In genomic region chr12:35533748-35534113, GRCm38 (mm10) we compare ENCODE assay signal across 9 mouse cellular contexts. TPM values are rescaled to one million over a fixed set of nuclear protein-coding genes. Genes with fewer than 3 reads are reported as not detected.
A peak's percentile ranks its signal among the peaks of the same experiment; 100 is the strongest.
DNase-seq lines count a peak whose midpoint lies in the region; ATAC-seq and TF ChIP-seq lines count a peak whose summit lies in the region.
"Had no signal": no experiment of that assay in that cellular context is flagged by ENCODE, and none has a peak within 500 bp of the region (broad histone marks: within the 10 kb centered on the region; RNA-seq: fewer than 3 reads in every experiment).

No protein-coding gene starts in this region.

- H3K9ac ChIP-seq in heart, embryonic 15.5 days = peak overlapping the region; percentile 73; the same call in 1 of the 2 replicates
- peak overlapping the region; percentile 71 for H3K9ac ChIP-seq in ES-Bruce4 (ENCODE audit: low read depth, poor library complexity, severe bottlenecking)
- no peak overlapping the region for H3K9ac ChIP-seq in hindbrain, embryonic 11.5 days (ENCODE audit: low read depth, low read length)
- H3K9ac ChIP-seq in midbrain, embryonic 11.5 days (ENCODE audit: low read length) = no peak overlapping the region

- peaks cover 5% of the 10 kb centered on the region; the same call in 1 of the 2 replicates for H3K4me1 ChIP-seq in heart, embryonic 15.5 days (replicated peaks)
- H3K4me1 ChIP-seq in ES-Bruce4 (ENCODE audit: control insufficient read depth, insufficient read depth, low read length) = no peaks in the 10 kb centered on the region
- no peaks in the 10 kb centered on the region for H3K4me1 ChIP-seq in hindbrain, embryonic 11.5 days (replicated peaks; ENCODE audit: control insufficient read depth, insufficient read depth, low read length)
- peaks cover 4% of the 10 kb centered on the region; the same call in 1 of the 2 replicates for H3K4me1 ChIP-seq in midbrain, embryonic 11.5 days (ENCODE audit: control insufficient read depth, insufficient read depth, low read length)

- H3K27me3 ChIP-seq in heart, embryonic 15.5 days = no peaks in the 10 kb centered on the region
- peaks cover 2% of the 10 kb centered on the region for H3K27me3 ChIP-seq in ES-Bruce4 (ENCODE audit: control insufficient read depth, insufficient read depth, low read length, poor library complexity, severe bottlenecking)
- peaks cover 6% of the 10 kb centered on the region; the same call in 1 of the 2 replicates for H3K27me3 ChIP-seq in hindbrain, embryonic 11.5 days (ENCODE audit: control insufficient read depth, insufficient read depth, low read length)
- peaks cover 7% of the 10 kb centered on the region for H3K27me3 ChIP-seq in midbrain, embryonic 11.5 days (ENCODE audit: control insufficient read depth, insufficient read depth, low read length)

- no peaks in the 10 kb centered on the region for H3K36me3 ChIP-seq in heart, embryonic 15.5 days
- no peaks in the 10 kb centered on the region for H3K36me3 ChIP-seq in ES-Bruce4 (ENCODE audit: control insufficient read depth, insufficient read depth, low read length, poor library complexity, severe bottlenecking)
- H3K36me3 ChIP-seq in hindbrain, embryonic 11.5 days (ENCODE audit: control insufficient read depth, insufficient read depth, low read length) = no peaks in the 10 kb centered on the region
- no peaks in the 10 kb centered on the region for H3K36me3 ChIP-seq in midbrain, embryonic 11.5 days (ENCODE audit: control insufficient read depth, insufficient read depth, low read length)

- no peak for ATAC-seq in heart, embryonic 15.5 days (replicated peaks; ENCODE audit: insufficient number of reproducible peaks, insufficient read depth, low FRiP score, low read depth)
- no peak for ATAC-seq in hindbrain, embryonic 11.5 days (ENCODE audit: low FRiP score)
- no peak for ATAC-seq in midbrain, embryonic 11.5 days (ENCODE audit: low FRiP score)

- H3K27ac ChIP-seq in heart, embryonic 15.5 days = peak overlapping the region; percentile 31; the same call in 1 of the 2 replicates
- no peak overlapping the region for H3K27ac ChIP-seq in ES-Bruce4 (ENCODE audit: insufficient read depth, low read length)
- H3K27ac ChIP-seq in hindbrain, embryonic 11.5 days (ENCODE audit: low read depth, low read length) = no peak overlapping the region
- no peak overlapping the region for H3K27ac ChIP-seq in midbrain, embryonic 11.5 days (ENCODE audit: low read depth, low read length)

- no peak for TF ChIP-seq POLR2A in ES-Bruce4 (IDR thresholded peaks at IDR 0.05; ENCODE audit: insufficient read depth, low read length)

- DNase-seq in heart, postnatal 10 days = no peak
- no peak for DNase-seq in hindbrain, embryonic 11.5 days (ENCODE audit: low spot score)
- no peak for DNase-seq in midbrain, embryonic 11.5 days (ENCODE audit: low spot score, missing footprints)
- DNase-seq in gastrocnemius, postnatal 4 days (ENCODE audit: low spot score in 2 of 2) = no peak
- DNase-seq in cerebellum, adult 18-20 months = no peak
- no peak for DNase-seq in right cerebral cortex, postnatal 25 days

- no peaks in the 10 kb centered on the region for H3K9me3 ChIP-seq in heart, embryonic 15.5 days (replicated peaks)
- no peaks in the 10 kb centered on the region for H3K9me3 ChIP-seq in ES-Bruce4 (replicated peaks; ENCODE audit: control insufficient read depth, insufficient read depth, low read length, poor library complexity, severe bottlenecking)
- no peaks in the 10 kb centered on the region for H3K9me3 ChIP-seq in hindbrain, embryonic 11.5 days (ENCODE audit: control insufficient read depth, low read length)
- no peaks in the 10 kb centered on the region for H3K9me3 ChIP-seq in midbrain, embryonic 11.5 days (ENCODE audit: control insufficient read depth, low read length)

- no peak for TF ChIP-seq CTCF in ES-Bruce4 (IDR thresholded peaks at IDR 0.05; ENCODE audit: low read depth, low read length)

- intact Hi-C loops in heart, postnatal 10 days (cut with DNase I) = loop anchor here (5.0 kb wide), 1 partner anchor 221 kb away; no protein-coding TSS in a partner anchor

- H3K4me2 ChIP-seq in heart, embryonic 15.5 days = peak overlapping the region; percentile 99
- peak overlapping the region; percentile 100 for H3K4me2 ChIP-seq in hindbrain, embryonic 11.5 days (replicated peaks; ENCODE audit: low read depth, low read length)
- peak overlapping the region; percentile 100 for H3K4me2 ChIP-seq in midbrain, embryonic 11.5 days

- peak overlapping the region; percentile 89 for H3K4me3 ChIP-seq in heart, embryonic 15.5 days
- H3K4me3 ChIP-seq in ES-Bruce4 (ENCODE audit: low read depth, low read length) = peak overlapping the region; percentile 85
- H3K4me3 ChIP-seq in hindbrain, embryonic 11.5 days (ENCODE audit: low read depth, low read length) = peak overlapping the region; percentile 80
- H3K4me3 ChIP-seq in midbrain, embryonic 11.5 days (ENCODE audit: low read depth, low read length) = peak overlapping the region; percentile 70

- TF ChIP-seq EP300 in ES-Bruce4 (IDR thresholded peaks at IDR 0.05; ENCODE audit: insufficient read depth, low read depth, low read length) = no peak

RNA-seq across cellular contexts. Expression of gene Ahr, which starts 1.1 kb away (rescaled TPM):
- 2.4 and 5.0 TPM in 2 replicates for polyA plus RNA-seq in heart, embryonic 15.5 days (2015; fragmentation: Nextera tagmentation; extraction: Ambion mirVana)
- total RNA-seq in heart, postnatal 10 days (2021) = 1 to 10 TPM; 6.0 to 7.1 TPM
- polyA plus RNA-seq in ES-Bruce4 (2011; ENCODE audit: insufficient read depth, insufficient read length, low read depth, missing spikeins) = 9.4 and 12.7 TPM in 2 replicates
- 3.4 and 4.3 TPM in 2 replicates for polyA plus RNA-seq in hindbrain, embryonic 11.5 days (2014; fragmentation: Nextera tagmentation; extraction: Ambion mirVana)
- polyA plus RNA-seq in midbrain, embryonic 11.5 days (2014; fragmentation: Nextera tagmentation; extraction: Ambion mirVana) = 2.0 and 2.1 TPM in 2 replicates
- 1 to 10 TPM; 7.4 to 8.0 TPM for total RNA-seq in gastrocnemius, postnatal 4 days (2021)
- total RNA-seq: MEL had no signal

Comparison
In these comparisons a context has a peak if more than half of its experiments do, and no peak if none do; other contexts are left out.
1. H3K9ac ChIP-seq: peak in heart, embryonic 15.5 days (single experiment) and ES-Bruce4 (single experiment); none in hindbrain, embryonic 11.5 days (single experiment) and midbrain, embryonic 11.5 days (single experiment).
2. Peak in every context shown above with its lines, with median percentiles within 50 percentile points of each other: H3K4me2 ChIP-seq and H3K4me3 ChIP-seq.